Mouse (Mus musculus) CH12.LX (cell line): ENCODE results near the gene Pip5k1b. TPM values are rescaled to one million over a fixed set of nuclear protein-coding genes. Genes with fewer than 3 reads are reported as not detected.

Experiments used
- DNase-seq: peaks from one replicate; pipeline ENCODE4 v3.0.0-alpha.2; 2013; ENCODE audit errors: extremely low read depth
- H3K27ac ChIP-seq: 2 replicates; pipeline ENCODE4 v1.5.1; 2012; ENCODE audit warnings: low read depth, mild to moderate bottlenecking, control low read depth, moderate library complexity; ENCODE audit not compliant: insufficient read depth
- H3K27me3 ChIP-seq: replicated peaks from 2 replicates; pipeline ENCODE3; 2012; ENCODE audit warnings: inconsistent platforms
- H3K36me3 ChIP-seq, 2 experiments: replicated peaks in 1 of 2; 2 replicates each; pipeline versions ENCODE3 to v1.6.1; 2012; ENCODE audit warnings: inconsistent platforms in 1 of 2, low read length in 1 of 2, mild to moderate bottlenecking in 1 of 2, mixed read lengths in 1 of 2, moderate library complexity in 1 of 2; ENCODE audit not compliant: control insufficient read depth in 1 of 2, insufficient read depth in 1 of 2
- H3K4me1 ChIP-seq, 2 experiments: 2 replicates each; pipeline ENCODE4 v1.6.1; 2012; ENCODE audit warnings: inconsistent platforms in 1 of 2, moderate library complexity in 1 of 2; ENCODE audit not compliant: insufficient read depth in 2 of 2, control insufficient read depth in 1 of 2
- H3K4me2 ChIP-seq: 2 replicates; pipeline ENCODE4 v1.6.1; 2012; ENCODE audit warnings: low read depth, mild to moderate bottlenecking, control low read depth; ENCODE audit not compliant: poor library complexity, insufficient read depth, severe bottlenecking
- H3K4me3 ChIP-seq, 3 experiments: fragments of 150-350 bp in 1 of 3; sonication (generic) in 1 of 3; replicated peaks in 1 of 3; 2 replicates each; pipeline versions ENCODE3 to v1.5.1; 2011 to 2012; ENCODE audit warnings: low read depth in 2 of 3, low read length in 2 of 3, mild to moderate bottlenecking in 2 of 3, moderate library complexity in 2 of 3, control low read depth in 1 of 3, improper control_type of control experiment in 1 of 3, inconsistent platforms in 1 of 3, mixed read lengths in 1 of 3; ENCODE audit not compliant: poor library complexity in 1 of 3
- H3K79me2 ChIP-seq: replicated peaks from 2 replicates; pipeline ENCODE4 v1.6.1; 2012; ENCODE audit warnings: mild to moderate bottlenecking, moderate library complexity; ENCODE audit not compliant: control insufficient read depth, poor library complexity, insufficient read depth, severe bottlenecking; ENCODE audit errors: extremely low read depth
- H3K9ac ChIP-seq: 2 replicates; pipeline ENCODE4 v1.6.1; 2012; ENCODE audit warnings: low read depth, mild to moderate bottlenecking, control low read depth, moderate library complexity; ENCODE audit not compliant: insufficient read depth
- H3K9me3 ChIP-seq: replicated peaks from 2 replicates; pipeline ENCODE3; 2012; ENCODE audit warnings: low read length, inconsistent platforms, mixed read lengths
- ELF1 ChIP-seq: IDR thresholded peaks from 2 replicates; pipeline ENCODE4 v1.6.1; 2014; ENCODE audit warnings: low read depth, mild to moderate bottlenecking, inconsistent platforms, low read length, improper control_type of control experiment
- GABPA ChIP-seq: IDR thresholded peaks from 2 replicates; pipeline ENCODE4 v1.6.1; 2012; ENCODE audit warnings: low read depth, low read length, improper control_type of control experiment, inconsistent platforms; ENCODE audit not compliant: insufficient replicate concordance
- HCFC1 ChIP-seq: IDR thresholded peaks from 2 replicates; pipeline ENCODE4 v1.6.1; 2012; ENCODE audit warnings: low read depth, mild to moderate bottlenecking, inconsistent platforms, low read length, improper control_type of control experiment
- JUND ChIP-seq: conservative IDR thresholded peaks from 2 replicates; pipeline ENCODE4 v1.6.1; 2011; ENCODE audit warnings: low read depth, low read length, improper control_type of control experiment
- MEF2A ChIP-seq: IDR thresholded peaks from 2 replicates; pipeline ENCODE4 v1.6.1; 2014; ENCODE audit warnings: low read depth, mild to moderate bottlenecking, inconsistent platforms, low read length, improper control_type of control experiment, borderline replicate concordance
- MXI1 ChIP-seq: IDR thresholded peaks from 2 replicates; pipeline ENCODE4 v1.6.1; 2011; ENCODE audit warnings: mild to moderate bottlenecking, low read depth, low read length, improper control_type of control experiment
- NELFE ChIP-seq: IDR thresholded peaks from 2 replicates; pipeline ENCODE4 v1.6.1; 2011; ENCODE audit warnings: low read depth, low read length, improper control_type of control experiment
- NRF1 ChIP-seq: IDR thresholded peaks from 2 replicates; pipeline ENCODE4 v1.6.1; 2014; ENCODE audit warnings: low read depth, mild to moderate bottlenecking, inconsistent platforms, low read length, improper control_type of control experiment, moderate library complexity
- POLR2A ChIP-seq: IDR thresholded peaks from 2 replicates; pipeline ENCODE4 v1.6.1; 2011; ENCODE audit warnings: low read depth, mild to moderate bottlenecking, improper control_type of control experiment, low read length
- POLR2AphosphoS2 ChIP-seq: IDR thresholded peaks from 2 replicates; pipeline ENCODE4 v1.6.1; 2011; ENCODE audit warnings: low read depth, low read length, improper control_type of control experiment
- RAD21 ChIP-seq: IDR thresholded peaks from 2 replicates; pipeline ENCODE4 v1.6.1; 2011; ENCODE audit warnings: low read depth, mild to moderate bottlenecking, low read length, improper control_type of control experiment, moderate library complexity
- SIN3A ChIP-seq: IDR thresholded peaks from 2 replicates; pipeline ENCODE4 v1.6.1; 2012; ENCODE audit warnings: low read length, improper control_type of control experiment, inconsistent platforms
- UBTF ChIP-seq: IDR thresholded peaks from 2 replicates; pipeline ENCODE4 v1.6.1; 2012; ENCODE audit warnings: low read depth, mild to moderate bottlenecking, inconsistent platforms, low read length, improper control_type of control experiment, moderate library complexity
- USF1 ChIP-seq: IDR thresholded peaks from 2 replicates; pipeline ENCODE4 v1.6.1; 2014; ENCODE audit warnings: low read depth, mild to moderate bottlenecking, inconsistent platforms, low read length, improper control_type of control experiment
- USF2 ChIP-seq: conservative IDR thresholded peaks from 2 replicates; pipeline ENCODE4 v1.6.1; 2011; ENCODE audit warnings: low read depth, low read length, improper control_type of control experiment
- ZMIZ1 ChIP-seq: IDR thresholded peaks from 2 replicates; pipeline ENCODE4 v1.6.1; 2012; ENCODE audit warnings: low read depth, mild to moderate bottlenecking, inconsistent platforms, low read length, improper control_type of control experiment
- ZNF384 ChIP-seq: IDR thresholded peaks from 2 replicates; pipeline ENCODE4 v1.6.1; 2012; ENCODE audit warnings: low read depth, low read length, improper control_type of control experiment, inconsistent platforms
- dilution Hi-C: fragments of 300-500 bp; cut with MboI; formaldehyde crosslinking; loops from 2 replicates; pipeline ENCODE4 v1.14.3; 2020; ENCODE audit warnings: low sequenced_read_pairs; ENCODE audit not compliant: extremely low pct_unique_long_range_greater_than_20kb, extremely low pct_ligation_motif_present
- in situ Hi-C: fragments of 300-500 bp; cut with MboI; formaldehyde crosslinking; loops from 3 replicates; pipeline ENCODE4 v1.14.3; 2019; ENCODE audit warnings: low sequenced_read_pairs, low pct_ligation_motif_present, low pct_unique_long_range_greater_than_20kb, mixed read lengths
- polyA plus RNA-seq: library from polyadenylated mRNA; unstranded; fragments of >175 nt; gene quantifications from 2 replicates; pipeline ENCODE4 v1.2.1, GENCODE M21; 2012; ENCODE audit warnings: low read depth; ENCODE audit not compliant: insufficient read length
- total RNA-seq, 2 experiments: library from RNA; depleted of rRNA; stranded (reverse); fragments of 300-350 nt in 1 of 2; fragments of >200 nt in 1 of 2; gene quantifications; 2 replicates each; pipeline ENCODE4 v1.2.3; 2012 to 2014

Pip5k1b gene
- total and polyA plus RNA-seq, 3 experiments, result 1.7 to 2.9 (median 2.0) TPM

DNA sequence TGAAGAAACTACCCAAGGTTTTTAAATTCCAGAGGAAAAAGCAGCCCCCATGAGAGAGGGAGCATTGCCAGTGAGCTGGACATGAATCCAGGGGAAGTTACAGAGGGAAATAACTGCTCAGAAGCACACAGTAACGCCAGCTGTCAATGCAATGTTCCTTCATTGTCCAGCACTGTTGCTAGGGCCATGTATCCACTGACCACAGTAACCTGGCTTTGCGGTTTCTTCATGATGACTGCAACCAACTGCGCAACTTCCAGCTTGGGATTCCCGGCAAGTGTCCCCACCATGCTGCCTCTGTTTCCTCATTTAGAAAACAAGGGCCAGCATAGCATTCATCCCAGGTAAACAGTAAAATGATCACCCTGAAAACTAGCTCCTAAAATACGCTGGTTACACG lies 84.1 kb downstream of the Pip5k1b start:
- no peak overlapping the region for H3K4me2 ChIP-seq
- DNase-seq, result no peak
- TF ChIP-seq NRF1, result no peak
- TF ChIP-seq UBTF, result no peak
- TF ChIP-seq ELF1, result no peak
- no peak for TF ChIP-seq POLR2A
- no peak for TF ChIP-seq ZNF384
- TF ChIP-seq POLR2AphosphoS2, result no peak
- no peak for TF ChIP-seq GABPA
- TF ChIP-seq SIN3A, result no peak
- in situ Hi-C loops (no loop called here), dilution Hi-C loops (no loop called here)
- no peak overlapping the region for H3K27ac ChIP-seq
- H3K27me3 ChIP-seq, result no peaks in the 10 kb centered on the region
- no peaks in the 10 kb centered on the region for H3K9me3 ChIP-seq
- H3K4me3 ChIP-seq, result no peak overlapping the region
- H3K79me2 ChIP-seq, result peaks cover 2% of the 10 kb centered on the region
- H3K4me1 ChIP-seq, result peaks cover 5 to 9% of the 10 kb centered on the region in 2 experiments; a peak in 3 of 4 replicates
- H3K36me3 ChIP-seq, result peaks cover 3 to 18% of the 10 kb centered on the region in 2 experiments
- H3K9ac ChIP-seq, result no peak overlapping the region

DNA sequence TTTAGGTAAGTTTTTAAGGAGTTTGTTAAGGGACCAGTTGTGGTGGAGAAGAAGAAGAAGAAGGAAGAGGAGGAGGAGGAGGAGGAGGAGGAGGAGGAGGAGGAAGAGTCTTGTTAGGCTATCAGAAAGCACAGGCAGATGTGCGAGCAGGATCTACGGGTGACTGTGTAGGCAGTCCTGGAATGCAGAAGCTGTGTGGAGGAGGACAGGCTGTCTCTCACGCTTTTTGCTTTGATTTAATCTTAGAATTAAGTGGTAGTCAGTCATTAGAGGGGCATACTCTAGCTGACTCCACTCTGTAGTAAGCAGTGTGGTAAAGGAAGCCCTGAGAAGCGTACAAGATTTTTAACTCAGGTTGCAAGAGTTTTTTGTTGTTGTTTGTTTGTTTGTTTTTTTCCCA lies 86.5 kb downstream of the Pip5k1b start:
- Histone ChIP-seq H3K9me3 (no peaks in the 10 kb centered on the region), H3K4me2 (no peak overlapping the region), H3K9ac (no peak overlapping the region), H3K27ac (no peak overlapping the region), H3K27me3 (no peaks in the 10 kb centered on the region), H3K36me3 (peaks cover 0 to 11% of the 10 kb centered on the region in 2 experiments)
- in situ Hi-C loops, result no loop called here
- dilution Hi-C loops, result no loop called here
- TF ChIP-seq USF2 (no peak), MXI1 (no peak), ZMIZ1 (no peak), ELF1 (no peak), NELFE (no peak), MEF2A (no peak), JUND (no peak), POLR2A (no peak), HCFC1 (no peak)
- TF ChIP-seq, all 38 proteins: peak for 0
- Histone ChIP-seq H3K79me2 (no peaks in the 10 kb centered on the region), H3K4me3 (no peak overlapping the region), H3K4me1 (no peaks in the 10 kb centered on the region)
- no peak for DNase-seq

DNA sequence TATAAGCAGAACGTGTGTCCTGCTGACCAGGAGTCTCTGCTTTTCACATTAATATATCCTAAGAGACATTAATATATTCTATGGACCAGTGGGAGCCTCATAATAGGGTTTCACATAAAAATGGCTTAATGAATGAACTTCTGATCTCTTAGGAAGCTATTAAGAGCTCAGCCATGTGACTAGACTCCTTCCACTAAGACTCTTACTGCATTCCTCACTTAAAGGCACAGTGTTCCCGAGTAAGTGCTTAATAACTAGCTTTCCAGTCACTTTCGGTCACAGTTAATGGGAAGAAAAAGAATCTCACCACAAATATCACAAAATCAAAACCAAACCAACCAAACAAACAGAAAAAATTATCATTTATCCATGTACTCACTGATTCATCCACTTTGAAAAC lies 87.1 kb downstream of the Pip5k1b start:
- no peak overlapping the region for H3K4me3 ChIP-seq
- no peak overlapping the region for H3K9ac ChIP-seq
- H3K36me3 ChIP-seq, result peaks cover 0 to 8% of the 10 kb centered on the region in 2 experiments
- in situ Hi-C loops, result no loop called here
- no peaks in the 10 kb centered on the region for H3K27me3 ChIP-seq
- no peaks in the 10 kb centered on the region for H3K4me1 ChIP-seq
- no peak for DNase-seq
- H3K27ac ChIP-seq, result no peak overlapping the region
- H3K4me2 ChIP-seq, result no peak overlapping the region
- H3K79me2 ChIP-seq, result no peaks in the 10 kb centered on the region
- dilution Hi-C loops, result no loop called here
- H3K9me3 ChIP-seq, result peaks cover 3% of the 10 kb centered on the region
- no peak for TF ChIP-seq RAD21
- no peak for TF ChIP-seq USF1
